Mouse (Mus musculus) brain, embryonic 14.5 days (tissue): ENCODE measurements around the gene Abcg8.

Experiments
- CTCF ChIP-seq: fragments of 200-500 bp; IDR thresholded peaks from 2 replicates; pipeline ENCODE4 v1.5.1; 2012; ENCODE audit warnings: inconsistent platforms, mild to moderate bottlenecking, moderate library complexity, borderline replicate concordance; ENCODE audit not compliant: insufficient read depth, insufficient read length; ENCODE audit errors: extremely low read depth
- POLR2A ChIP-seq: fragments of 200-500 bp; IDR thresholded peaks from 2 replicates; pipeline ENCODE4 v1.6.1; 2012; ENCODE audit warnings: mild to moderate bottlenecking, inconsistent platforms, borderline replicate concordance; ENCODE audit not compliant: poor library complexity, insufficient read depth, insufficient read length, severe bottlenecking; ENCODE audit errors: extremely low read depth

- TF ChIP-seq CTCF (no peak), POLR2A (no peak)
These were observed 11.0 kb upstream of the Abcg8 start for GRCm38 (mm10) chr17:84665053-84665452.
